Mouse (Mus musculus): ENCODE results near the gene Akr7a5.

Akr7a5 gene

DNA sequence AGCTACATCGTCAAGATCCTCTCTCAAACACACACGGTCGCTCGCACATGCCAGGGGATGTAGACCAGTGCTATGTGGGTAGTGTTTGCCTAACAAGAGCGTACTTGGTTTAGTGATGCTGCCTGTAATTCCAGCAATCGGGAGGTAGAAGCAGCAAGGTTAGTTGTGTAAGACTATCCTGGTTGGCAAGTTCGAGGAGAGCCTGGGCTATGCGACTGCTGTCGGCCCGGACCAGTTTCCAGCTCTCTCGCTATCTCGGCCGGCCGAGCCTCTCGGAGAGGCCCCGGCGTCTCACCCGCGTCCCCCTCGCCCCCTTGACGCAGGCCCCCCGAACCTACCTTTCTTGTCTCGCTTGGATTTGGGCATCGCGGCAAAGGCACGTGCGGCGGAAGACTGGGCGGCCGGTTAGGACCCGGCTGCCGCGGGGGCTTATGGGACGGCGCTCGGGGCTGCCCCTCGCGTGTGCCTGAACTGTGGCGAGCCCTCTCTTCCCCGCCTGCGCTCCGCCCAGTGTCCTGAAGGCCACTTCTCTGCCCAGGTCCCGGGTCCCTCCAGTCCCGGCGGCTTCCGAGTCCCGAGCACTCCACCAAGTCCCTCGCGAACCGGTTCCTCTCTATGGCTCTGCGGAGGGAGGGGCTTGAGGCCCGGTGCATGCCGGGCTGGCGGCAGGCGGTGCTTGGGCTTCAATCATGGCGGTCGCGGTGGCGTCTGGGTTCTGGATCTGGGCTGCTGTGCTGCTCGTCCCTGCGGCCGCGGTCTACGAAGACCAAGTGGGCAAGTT is 41.6 kb downstream of the Akr7a5 start, which contains the start of the genes Mrto4, Emc1 and Ubr4:
Mrto4 (minus strand) TSS at position 646 of the 781 bp plus-strand sequence.
Emc1 (plus strand) TSS at position 657 of the 781 bp plus-strand sequence.
Ubr4 (plus strand) TSS at position 679 of the 781 bp plus-strand sequence.
- DNase-seq (ENCODE audit: low read depth, low spot score): peak; percentile 88

DNA sequence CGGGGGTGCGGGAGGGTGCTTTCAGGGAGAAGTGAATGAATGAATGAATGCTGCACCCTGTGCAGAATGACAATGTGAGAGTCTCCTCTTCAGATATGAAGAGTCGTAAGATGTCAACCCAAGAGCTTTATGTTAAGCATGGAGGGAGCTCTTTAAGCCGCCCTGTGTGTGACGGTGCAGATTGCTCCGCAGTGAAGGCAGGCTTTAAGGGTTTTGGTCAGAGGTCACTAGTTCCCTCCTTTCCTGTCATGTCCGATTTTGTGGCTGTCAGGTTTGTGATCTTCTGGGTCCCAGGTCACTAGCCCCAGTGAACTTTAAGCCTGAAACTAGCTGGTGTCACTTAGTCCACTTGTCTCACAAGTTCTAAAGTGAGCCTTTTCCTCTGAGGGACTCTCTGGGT is 42.3 kb downstream of the Akr7a5 start:
- DNase-seq (ENCODE audit: low read depth, low spot score): no peak

DNA sequence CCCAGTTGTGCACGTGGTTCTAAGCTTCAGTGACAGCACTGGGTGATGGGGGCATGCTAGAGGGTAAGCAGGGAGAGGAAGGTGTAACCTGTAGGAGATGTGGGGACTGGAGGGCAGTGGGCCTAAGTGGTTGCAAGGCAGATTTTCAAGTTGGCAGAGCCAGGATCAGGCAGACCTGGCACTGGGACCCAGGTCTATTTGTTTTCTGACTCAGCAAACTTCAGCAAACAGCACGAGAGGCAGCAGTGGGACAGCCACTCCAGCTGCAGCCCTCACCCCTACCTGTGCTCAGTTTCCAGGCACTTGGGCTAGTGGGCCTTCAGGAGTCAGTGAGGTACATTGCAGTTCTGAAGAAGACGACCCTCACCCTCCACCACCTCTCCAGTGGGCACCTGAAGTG is 46.7 kb downstream of the Akr7a5 start:
- DNase-seq (ENCODE audit: low read depth, low spot score): no peak

DNA sequence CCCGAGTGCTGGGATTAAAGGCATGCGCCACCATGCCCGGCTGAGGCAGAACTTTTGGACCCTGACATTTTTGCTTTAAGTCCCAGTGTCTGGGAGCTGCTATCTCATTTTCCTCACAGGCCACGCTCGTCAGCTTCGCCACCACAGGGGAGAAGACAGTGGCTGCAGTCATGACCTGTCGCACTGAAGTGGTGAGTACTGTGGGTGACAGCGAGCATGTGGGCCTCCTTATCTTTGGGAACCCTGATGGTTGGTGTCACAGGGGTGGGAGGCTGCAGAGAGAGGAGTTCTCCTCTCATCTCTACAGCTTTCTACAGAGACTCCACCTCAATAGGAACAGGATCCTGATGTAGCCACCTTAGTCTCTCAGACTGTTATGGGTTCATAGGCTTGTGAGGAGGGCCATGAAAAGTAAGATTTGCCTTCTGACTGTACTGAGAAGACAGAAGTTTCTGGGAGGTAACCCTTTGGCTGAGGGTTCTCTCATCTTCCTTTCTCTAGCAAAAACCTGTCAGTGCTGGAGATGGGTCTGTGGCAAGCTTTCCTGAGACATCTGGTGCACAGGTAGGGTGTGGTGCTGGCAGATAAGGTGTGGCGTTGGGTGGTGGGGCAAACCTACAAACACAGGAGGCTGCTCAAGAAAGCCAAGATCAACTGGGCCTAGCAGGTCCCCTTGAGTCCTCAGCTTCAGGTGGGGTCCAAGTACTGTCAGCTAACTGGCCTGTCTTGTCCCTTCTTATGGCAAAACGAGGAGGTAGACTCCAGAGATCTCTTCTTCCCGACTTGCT is 50.4 kb downstream of the Akr7a5 start:
- no peak for DNase-seq (ENCODE audit: low read depth, low spot score)

DNA sequence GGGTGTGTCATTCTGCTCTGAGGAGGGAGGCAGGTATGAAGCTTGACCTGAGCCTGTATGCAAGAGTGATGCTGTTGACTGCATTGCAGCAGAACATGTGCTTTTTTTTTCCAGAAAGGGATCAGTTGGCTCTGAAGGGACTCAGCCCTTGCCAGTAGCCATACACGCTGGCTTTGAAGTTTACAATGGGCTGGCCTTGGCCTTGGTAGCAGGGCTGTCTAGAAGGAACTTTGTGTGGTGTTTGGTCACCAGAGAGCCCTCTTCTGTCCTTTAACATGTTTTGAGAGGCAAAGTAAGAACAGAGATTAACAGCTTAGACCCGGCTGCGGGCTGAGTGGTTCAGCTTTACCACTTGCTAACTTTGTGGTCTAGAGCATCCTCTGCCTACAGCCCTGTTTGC is 56.8 kb downstream of the Akr7a5 start:
- DNase-seq (ENCODE audit: low read depth, low spot score): no peak
